Mouse (Mus musculus) forebrain, embryonic 11.5 days (tissue): ENCODE data around the gene Paxx. TPM values are rescaled to one million over a fixed set of nuclear protein-coding genes. Genes with fewer than 3 reads are reported as not detected.

Experiments
- ATAC-seq: fragments of 200-750 bp; cut with Nextera tagmentation; replicated peaks from 2 replicates; pipeline ENCODE4 v1.8.0; 2017; ENCODE audit warnings: moderate TSS enrichment; ENCODE audit not compliant: low FRiP score
- DNase-seq: peaks from one replicate; pipeline ENCODE4 v3.0.0-alpha.2; 2017; ENCODE audit warnings: low spot score
- H3K27ac ChIP-seq: fragments of 300-500 bp; sonication (generic); 2 replicates; pipeline ENCODE4 v1.5.1; 2014; ENCODE audit warnings: low read depth, low read length
- H3K27me3 ChIP-seq: fragments of 300-500 bp; sonication (generic); 2 replicates; pipeline ENCODE4 v1.6.1; 2014; ENCODE audit warnings: mild to moderate bottlenecking, low read length, mixed read lengths; ENCODE audit not compliant: control insufficient read depth, insufficient read depth
- H3K36me3 ChIP-seq: fragments of 300-500 bp; sonication (generic); 2 replicates; pipeline ENCODE4 v1.6.1; 2014; ENCODE audit warnings: mild to moderate bottlenecking, low read length, moderate library complexity, mixed read lengths; ENCODE audit not compliant: control insufficient read depth, insufficient read depth
- H3K4me1 ChIP-seq: fragments of 300-500 bp; sonication (generic); replicated peaks from 2 replicates; pipeline ENCODE4 v1.6.1; 2014; ENCODE audit warnings: low read length, mixed read lengths; ENCODE audit not compliant: control insufficient read depth, insufficient read depth
- H3K4me2 ChIP-seq: fragments of 300-500 bp; sonication (generic); 2 replicates; pipeline ENCODE4 v1.6.1; 2014; ENCODE audit warnings: low read depth, mild to moderate bottlenecking, low read length, moderate library complexity, mixed read lengths; ENCODE audit not compliant: severe bottlenecking
- H3K4me3 ChIP-seq: fragments of 300-500 bp; sonication (generic); 2 replicates; pipeline ENCODE4 v1.5.1; 2014; ENCODE audit warnings: low read depth, low read length
- H3K9ac ChIP-seq: fragments of 300-500 bp; sonication (generic); 2 replicates; pipeline ENCODE4 v1.6.1; 2014; ENCODE audit warnings: low read length
- H3K9me3 ChIP-seq: fragments of 300-500 bp; sonication (generic); 2 replicates; pipeline ENCODE4 v1.6.1; 2016; ENCODE audit warnings: low read length, mixed read lengths; ENCODE audit not compliant: control insufficient read depth
- WGBS: fragments of 180-500 bp; shearing (Covaris S2); extraction: QIAGEN DNeasy Blood & Tissue Kit; methylation state at CpG from one replicate; pipeline ENCODE4 v1.1.7; 2014; 5-methylcytosine and 5-hydroxymethylcytosine counted together
- polyA plus RNA-seq: library from polyadenylated mRNA; unstranded; fragments of >200 nt; fragmentation: Nextera tagmentation; extraction: Ambion mirVana; gene quantifications from 2 replicates; pipeline ENCODE4 v1.2.1, GENCODE M21; 2014

Paxx gene
- polyA plus RNA-seq, 1 experiment from 2014 or later, result 22.9 TPM

- Histone ChIP-seq H3K4me2 (no peak overlapping the region), H3K36me3 (no peaks in the 10 kb centered on the region), H3K27me3 (no peaks in the 10 kb centered on the region; the same call in 1 of the 2 replicates), H3K4me1 (0 out of 2 replicates have a peak, but pooled peaks cover 3% of the 10 kb centered on the region), H3K9me3 (no peaks in the 10 kb centered on the region), H3K9ac (no peak overlapping the region), H3K4me3 (no peak overlapping the region), H3K27ac (no peak overlapping the region)
- ATAC-seq (no peak), DNase-seq (no peak)
- 87% methylated on average over 8 of the region's 8 CpGs for WGBS
These were observed 26.6 kb downstream of the Paxx start for GRCm38 (mm10) chr2:25434292-25434691.

DNA sequence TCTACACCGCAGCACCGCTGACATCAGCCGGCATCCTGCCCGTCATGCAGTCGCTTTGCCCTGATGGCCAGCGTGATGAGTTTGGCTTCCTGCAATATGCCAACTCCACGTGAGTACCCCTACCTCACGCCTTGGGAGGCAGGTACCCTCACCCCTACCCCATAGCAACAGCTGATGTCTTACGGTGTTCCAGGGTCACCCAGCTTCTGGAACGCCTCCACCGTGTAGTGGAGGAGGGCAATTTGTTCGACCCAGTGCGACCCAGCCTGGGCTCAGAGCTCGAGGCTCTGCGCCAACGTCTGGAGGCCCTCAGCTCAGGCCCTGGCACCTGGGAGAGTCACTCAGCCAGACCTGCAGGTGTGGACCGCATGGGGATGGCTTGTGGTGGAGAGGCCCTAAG is 27.8 kb downstream of the Paxx start:
- no peaks in the 10 kb centered on the region for H3K9me3 ChIP-seq
- no peak overlapping the region for H3K9ac ChIP-seq
- no peak for DNase-seq
- no peak for ATAC-seq
- no peak overlapping the region for H3K27ac ChIP-seq
- no peaks in the 10 kb centered on the region; the same call in 1 of the 2 replicates for H3K27me3 ChIP-seq
- no peaks in the 10 kb centered on the region for H3K36me3 ChIP-seq
- 0 out of 2 replicates have a peak, but pooled peaks cover 5% of the 10 kb centered on the region for H3K4me1 ChIP-seq
- H3K4me3 ChIP-seq, result no peak overlapping the region
- 90% methylated on average over 17 of the region's 17 CpGs for WGBS
- H3K4me2 ChIP-seq, result no peak overlapping the region

DNA sequence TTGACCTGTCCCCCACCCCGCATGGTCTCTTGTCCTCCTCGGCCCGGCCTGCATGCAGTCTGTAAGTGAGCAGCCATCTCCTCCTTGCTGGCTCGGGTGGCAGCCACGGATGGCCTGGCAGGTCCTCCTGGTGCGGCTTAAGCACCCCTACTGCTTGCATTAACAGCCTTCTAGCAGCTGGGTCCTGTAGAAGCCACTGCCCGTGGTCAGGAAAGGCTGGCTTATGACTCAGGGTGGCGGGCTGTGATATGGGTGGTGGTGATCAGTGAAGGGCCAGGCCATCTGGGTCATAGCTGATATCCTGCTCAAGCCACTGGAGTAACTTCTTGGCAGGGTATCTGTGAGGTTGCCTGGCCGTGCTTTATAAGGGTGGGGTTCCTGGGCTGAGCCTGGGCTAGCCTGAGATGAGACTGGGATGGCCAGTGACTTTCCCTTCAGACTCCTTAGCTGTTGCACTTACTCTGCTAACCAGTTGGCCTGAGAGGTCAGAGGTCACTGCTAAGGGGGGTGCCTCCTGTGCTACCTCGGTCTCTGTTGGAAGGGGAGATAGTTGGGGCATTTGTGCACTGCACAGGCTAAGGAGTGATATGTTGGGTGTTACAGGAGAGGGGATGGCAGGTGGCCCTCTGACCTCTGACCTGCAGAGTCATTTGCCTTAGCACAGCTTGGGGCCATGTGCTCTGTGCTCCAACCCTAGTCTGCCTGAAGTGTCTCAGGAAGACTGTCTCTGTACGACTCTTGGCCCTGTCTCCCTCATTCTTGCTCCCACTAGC is 28.4 kb downstream of the Paxx start:
- Histone ChIP-seq H3K36me3 (no peaks in the 10 kb centered on the region), H3K9ac (no peak overlapping the region), H3K4me2 (no peak overlapping the region), H3K27ac (no peak overlapping the region), H3K27me3 (no peaks in the 10 kb centered on the region; the same call in 1 of the 2 replicates), H3K4me3 (no peak overlapping the region), H3K9me3 (no peaks in the 10 kb centered on the region), H3K4me1 (0 out of 2 replicates have a peak, but pooled peaks cover 6% of the 10 kb centered on the region)
- DNase-seq, result no peak
- ATAC-seq, result no peak
- WGBS, result 82% methylated on average over 11 of the region's 11 CpGs

GRCm38 (mm10) chr2:25431308-25431855 is 29.5 kb downstream of the Paxx start:
- ATAC-seq (no peak), DNase-seq (no peak)
- H3K36me3 ChIP-seq, result no peaks in the 10 kb centered on the region
- H3K4me2 ChIP-seq, result no peak overlapping the region
- no peaks in the 10 kb centered on the region; the same call in 1 of the 2 replicates for H3K27me3 ChIP-seq
- 62% methylated on average over 6 of the region's 6 CpGs for WGBS
- no peaks in the 10 kb centered on the region for H3K9me3 ChIP-seq
- no peak overlapping the region for H3K27ac ChIP-seq
- H3K4me3 ChIP-seq, result no peak overlapping the region
- H3K4me1 ChIP-seq, result 0 out of 2 replicates have a peak, but pooled peaks cover 6% of the 10 kb centered on the region
- no peak overlapping the region for H3K9ac ChIP-seq

- Histone ChIP-seq H3K36me3 (no peaks in the 10 kb centered on the region), H3K27me3 (no peaks in the 10 kb centered on the region; the same call in 1 of the 2 replicates), H3K4me2 (no peak overlapping the region), H3K9me3 (no peaks in the 10 kb centered on the region), H3K27ac (no peak overlapping the region), H3K4me1 (0 out of 2 replicates have a peak, but pooled peaks cover 6% of the 10 kb centered on the region), H3K9ac (no peak overlapping the region), H3K4me3 (no peak overlapping the region)
- no peak for ATAC-seq
- DNase-seq, result no peak
- 67% methylated on average over 17 of the region's 17 CpGs for WGBS
These were observed 30.3 kb downstream of the Paxx start for GRCm38 (mm10) chr2:25430395-25431233.

DNA sequence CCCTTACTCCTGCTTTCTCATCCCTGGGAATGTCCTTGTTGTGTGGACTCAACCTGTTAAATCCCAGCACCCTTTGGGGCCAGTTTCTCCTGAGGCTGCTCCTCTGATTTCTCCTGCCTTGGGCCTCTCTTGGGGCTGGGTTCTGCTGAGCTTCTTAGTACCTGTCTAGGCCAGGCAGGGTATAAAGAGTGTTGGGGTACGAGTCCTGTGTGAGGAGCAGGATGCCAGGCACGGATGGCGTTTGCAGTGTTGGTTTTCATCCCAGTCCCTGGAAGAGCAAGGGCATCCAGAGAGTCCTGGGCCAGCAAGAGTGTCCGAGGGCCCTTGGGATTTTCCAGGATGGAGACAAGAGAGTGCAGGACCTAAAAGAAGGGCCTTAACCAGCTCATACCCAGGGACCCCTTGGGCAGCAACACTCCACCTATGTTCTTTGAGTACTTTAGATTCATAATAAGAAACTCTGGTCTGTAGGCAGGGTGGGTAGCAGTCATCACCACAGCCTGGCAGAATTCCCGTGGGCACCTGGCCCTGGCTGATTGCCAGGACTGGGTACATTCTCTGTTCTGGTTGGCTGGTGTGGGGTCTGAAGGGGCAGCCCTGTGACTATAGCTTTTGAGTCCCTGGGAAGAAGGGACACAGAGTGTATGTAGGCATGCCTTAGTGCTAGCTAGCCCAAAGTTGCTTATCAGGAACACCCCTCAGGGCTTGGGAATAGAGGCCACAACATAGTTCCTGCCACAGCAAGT is 31.3 kb downstream of the Paxx start:
- no peak for ATAC-seq
- no peaks in the 10 kb centered on the region; the same call in 1 of the 2 replicates for H3K27me3 ChIP-seq

DNA sequence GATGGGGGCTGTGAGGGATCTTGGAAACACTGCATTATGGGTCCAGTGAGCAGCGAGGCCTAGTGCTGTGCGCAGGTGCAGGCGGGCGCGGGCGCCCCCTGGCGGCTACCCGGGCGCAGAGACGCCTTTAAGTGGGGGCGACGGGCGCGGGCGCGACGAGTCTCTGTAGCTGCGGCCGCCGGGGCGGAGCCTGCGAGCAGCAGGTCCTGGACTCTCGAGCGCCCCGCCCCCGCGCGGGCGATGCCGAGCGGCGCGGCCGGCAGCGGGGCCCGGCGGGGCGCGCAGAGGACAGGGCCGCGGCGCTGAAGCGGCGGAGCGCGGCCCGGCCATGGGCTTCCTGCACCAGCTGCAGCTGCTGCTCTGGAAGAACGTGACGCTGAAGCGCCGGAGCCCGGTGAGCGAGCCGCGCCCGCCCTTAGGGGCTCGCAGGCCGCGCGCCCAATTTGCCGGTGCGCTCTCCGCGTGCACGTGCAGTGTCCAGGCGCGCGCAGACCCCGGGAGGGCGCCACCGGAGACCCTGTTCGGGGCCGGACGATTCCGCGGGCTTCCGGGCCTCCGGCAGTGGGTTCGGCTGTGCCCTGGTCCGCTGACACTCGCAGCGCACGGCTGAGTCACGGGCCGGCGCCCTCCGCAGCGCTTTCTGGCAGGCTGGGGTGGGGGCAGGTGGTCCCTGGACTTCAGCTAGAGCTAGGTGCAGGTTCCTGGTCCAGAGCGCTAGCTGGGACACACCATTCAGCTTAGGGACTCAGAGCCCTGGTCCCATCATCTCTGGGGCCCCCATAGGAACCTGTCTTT is 32.3 kb downstream of the Paxx start, which contains the start of gene Abca2:
Abca2 (plus strand) TSS at position 262 of the 795 bp plus-strand sequence.
- H3K9ac ChIP-seq, result peak within 1 kb of the TSS; percentile 82

More for the DNA sequence above, 31.3 kb downstream of the Paxx start:
- Histone ChIP-seq H3K4me2 (peak overlapping the region; percentile 79), H3K9me3 (no peaks in the 10 kb centered on the region), H3K9ac (peak overlapping the region; percentile 82), H3K27ac (no peak overlapping the region), H3K36me3 (no peaks in the 10 kb centered on the region), H3K4me1 (0 out of 2 replicates have a peak, but pooled peaks cover 6% of the 10 kb centered on the region), H3K4me3 (peak overlapping the region; percentile 75)
- 73% methylated on average over 5 of the region's 5 CpGs for WGBS
- DNase-seq, result no peak

More for the DNA sequence above, 32.3 kb downstream of the Paxx start, which contains the start of gene Abca2:
- peak within 1 kb of the TSS; percentile 79 for H3K4me2 ChIP-seq
- WGBS, result under 1% methylated on average over 89 of the region's 89 CpGs
- H3K4me3 ChIP-seq, result peak within 1 kb of the TSS; percentile 75
- peak within 1 kb of the TSS; percentile 53; the same call in 1 of the 2 replicates for H3K27ac ChIP-seq
- no peaks in the 10 kb centered on the region for H3K9me3 ChIP-seq
- no peaks in the 10 kb centered on the region; the same call in 1 of the 2 replicates for H3K27me3 ChIP-seq
- peak; percentile 90 for ATAC-seq
- H3K4me1 ChIP-seq, result 0 out of 2 replicates have a peak, but pooled peaks cover 6% of the 10 kb centered on the region
- no peaks in the 10 kb centered on the region for H3K36me3 ChIP-seq
- DNase-seq, result peak; percentile 98
